14 mouse cellular contexts compared by ENCODE assay signal in the genomic region with DNA sequence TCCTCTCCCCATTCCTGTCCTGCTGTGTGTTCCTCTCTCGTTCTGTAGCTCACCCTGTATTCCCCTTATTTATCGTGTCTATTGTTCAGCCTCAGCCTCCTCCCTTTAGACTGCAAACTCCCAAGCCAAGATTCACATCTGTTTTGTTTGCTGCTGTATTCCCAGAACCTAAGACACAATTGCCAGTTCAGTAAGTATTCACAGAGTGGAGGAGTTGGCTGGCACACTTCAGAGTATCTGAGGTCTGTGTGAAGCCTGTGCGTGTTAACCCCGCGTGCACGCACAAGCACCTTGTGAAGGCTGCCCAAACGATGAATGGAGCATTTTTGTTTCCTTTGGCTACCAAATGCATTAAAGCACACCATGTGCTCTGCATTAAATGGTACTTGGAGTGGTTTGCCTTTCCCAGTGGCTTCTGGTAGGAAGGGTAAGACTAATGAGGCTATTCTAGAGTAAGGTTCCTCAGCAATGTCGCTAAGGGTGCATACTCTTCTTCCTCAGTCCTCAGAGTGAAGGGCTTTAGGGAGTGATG. TPM values are rescaled to one million over a fixed set of nuclear protein-coding genes. Genes with fewer than 3 reads are reported as not detected.
DNase-seq lines count a peak whose midpoint lies in the region; ATAC-seq and TF ChIP-seq lines count a peak whose summit lies in the region.
"Had no signal": no experiment of that assay in that cellular context is flagged by ENCODE, and none has a peak within 500 bp of the region (broad histone marks: within the 10 kb centered on the region; RNA-seq: fewer than 3 reads in every experiment).

No protein-coding gene starts in this region.

- peak; percentile 78 for DNase-seq in heart, adult 11 months
- no peak for DNase-seq in heart, adult 18-20 months
- no peak for DNase-seq in hindbrain, embryonic 14.5 days (ENCODE audit: low spot score)
- peak; percentile 12 for DNase-seq in stomach, postnatal 0 days (ENCODE audit: low spot score)
- no peak for DNase-seq in urinary bladder, postnatal 10 days (ENCODE audit: low spot score)
- no peak for DNase-seq in cerebellum, postnatal 10 days
- DNase-seq: cerebellum, adult 9-10 months; kidney, adult 2 months; liver, embryonic 13.5 days; retina, postnatal 1 day had no signal

- no peaks in the 10 kb centered on the region for H3K9me3 ChIP-seq in midbrain, embryonic 13.5 days
- H3K9me3 ChIP-seq in midbrain, embryonic 15.5 days, result no peaks in the 10 kb centered on the region
- no peaks in the 10 kb centered on the region for H3K9me3 ChIP-seq in hindbrain, embryonic 14.5 days (ENCODE audit: control insufficient read depth, low read length)
- H3K9me3 ChIP-seq in stomach, postnatal 0 days (ENCODE audit: control insufficient read depth, low read length), result no peaks in the 10 kb centered on the region
- H3K9me3 ChIP-seq: embryonic facial prominence, embryonic 12.5 days; liver, embryonic 13.5 days had no signal

- no peak overlapping the region for H3K9ac ChIP-seq in midbrain, embryonic 13.5 days (replicated peaks)
- H3K9ac ChIP-seq in midbrain, embryonic 15.5 days, result no peak overlapping the region
- peak overlapping the region; percentile 9 for H3K9ac ChIP-seq in hindbrain, embryonic 14.5 days
- H3K9ac ChIP-seq in stomach, postnatal 0 days (ENCODE audit: low read length), result no peak overlapping the region
- H3K9ac ChIP-seq: embryonic facial prominence, embryonic 12.5 days; liver, embryonic 13.5 days had no signal

- TF ChIP-seq EP300 in stomach, postnatal 0 days (optimal IDR thresholded peaks at IDR 0.05), result no peak

- no peak overlapping the region for H3K4me3 ChIP-seq in midbrain, embryonic 13.5 days (replicated peaks)
- no peak overlapping the region for H3K4me3 ChIP-seq in midbrain, embryonic 15.5 days
- no peak overlapping the region for H3K4me3 ChIP-seq in hindbrain, embryonic 14.5 days (replicated peaks; ENCODE audit: low read length)
- no peak overlapping the region for H3K4me3 ChIP-seq in stomach, postnatal 0 days (ENCODE audit: low read depth, low read length)
- H3K4me3 ChIP-seq: embryonic facial prominence, embryonic 12.5 days; liver, embryonic 13.5 days had no signal

- WGBS in midbrain, embryonic 13.5 days, result 57% methylated on average over 8 of the region's 8 CpGs
- WGBS in midbrain, embryonic 15.5 days, result 48% methylated on average over 8 of the region's 8 CpGs
- 53% methylated on average over 8 of the region's 8 CpGs for WGBS in hindbrain, embryonic 14.5 days
- 59% methylated on average over 8 of the region's 8 CpGs for WGBS in stomach, postnatal 0 days

- TF ChIP-seq CTCF in stomach, postnatal 0 days (IDR thresholded peaks at IDR 0.05; ENCODE audit: low read depth), result no peak

- peaks cover 23% of the 10 kb centered on the region for H3K4me1 ChIP-seq in midbrain, embryonic 13.5 days (replicated peaks)
- peaks cover 24% of the 10 kb centered on the region for H3K4me1 ChIP-seq in midbrain, embryonic 15.5 days
- H3K4me1 ChIP-seq in hindbrain, embryonic 14.5 days (replicated peaks; ENCODE audit: control insufficient read depth, insufficient read depth, low read length), result peaks cover 22% of the 10 kb centered on the region
- peaks cover 5% of the 10 kb centered on the region; the same call in 1 of the 2 replicates for H3K4me1 ChIP-seq in stomach, postnatal 0 days (replicated peaks; ENCODE audit: control insufficient read depth, insufficient read depth)
- H3K4me1 ChIP-seq: liver, embryonic 13.5 days had no signal

- no peaks in the 10 kb centered on the region for H3K27me3 ChIP-seq in midbrain, embryonic 13.5 days
- H3K27me3 ChIP-seq in midbrain, embryonic 15.5 days (replicated peaks), result no peaks in the 10 kb centered on the region
- no peaks in the 10 kb centered on the region for H3K27me3 ChIP-seq in hindbrain, embryonic 14.5 days (ENCODE audit: control insufficient read depth, insufficient read depth, low read length)
- H3K27me3 ChIP-seq in stomach, postnatal 0 days (ENCODE audit: control insufficient read depth, insufficient read depth, low read length), result no peaks in the 10 kb centered on the region
- H3K27me3 ChIP-seq: embryonic facial prominence, embryonic 12.5 days had no signal

- H3K27ac ChIP-seq in midbrain, embryonic 13.5 days, result peak overlapping the region; percentile 61; the same call in 1 of the 2 replicates
- no peak overlapping the region for H3K27ac ChIP-seq in midbrain, embryonic 15.5 days
- H3K27ac ChIP-seq in hindbrain, embryonic 14.5 days, result peak overlapping the region; percentile 76
- H3K27ac ChIP-seq in stomach, postnatal 0 days (replicated peaks), result no peak overlapping the region
- H3K27ac ChIP-seq: embryonic facial prominence, embryonic 12.5 days; liver, embryonic 13.5 days; macrophage had no signal

- no peaks in the 10 kb centered on the region for H3K36me3 ChIP-seq in midbrain, embryonic 13.5 days
- no peaks in the 10 kb centered on the region for H3K36me3 ChIP-seq in midbrain, embryonic 15.5 days (replicated peaks)
- no peaks in the 10 kb centered on the region for H3K36me3 ChIP-seq in hindbrain, embryonic 14.5 days (replicated peaks; ENCODE audit: control insufficient read depth, insufficient read depth)
- no peaks in the 10 kb centered on the region for H3K36me3 ChIP-seq in stomach, postnatal 0 days (ENCODE audit: control insufficient read depth, insufficient read depth, low read length)
- H3K36me3 ChIP-seq: embryonic facial prominence, embryonic 12.5 days; liver, embryonic 13.5 days had no signal

- no peak overlapping the region for H3K4me2 ChIP-seq in midbrain, embryonic 13.5 days (replicated peaks)
- no peak overlapping the region for H3K4me2 ChIP-seq in midbrain, embryonic 15.5 days
- H3K4me2 ChIP-seq in hindbrain, embryonic 14.5 days (replicated peaks), result no peak overlapping the region
- H3K4me2 ChIP-seq in stomach, postnatal 0 days (replicated peaks; ENCODE audit: low read depth), result no peak overlapping the region
- H3K4me2 ChIP-seq: embryonic facial prominence, embryonic 12.5 days; liver, embryonic 13.5 days had no signal

- ATAC-seq in midbrain, embryonic 13.5 days, result peak; percentile 42; the same call in 1 of the 2 replicates
- no peak; the same call in 1 of the 2 replicates for ATAC-seq in midbrain, embryonic 15.5 days (replicated peaks)
- ATAC-seq in hindbrain, embryonic 14.5 days (ENCODE audit: low FRiP score), result no peak; the same call in 1 of the 2 replicates
- ATAC-seq in stomach, postnatal 0 days (ENCODE audit: low FRiP score, low TSS enrichment), result no peak

RNA-seq across cellular contexts. Expression of a gene that starts 7.4 kb away (rescaled TPM):
- total RNA-seq in heart, adult 18-20 months (2021), result 10 to 100 TPM; 26.8 to 29.7 TPM
- not detected in 2 replicates for polyA plus RNA-seq in midbrain, embryonic 13.5 days (2015; fragmentation: Nextera tagmentation; extraction: Ambion mirVana)
- 0.06 and 0.09 TPM in 2 replicates for polyA plus RNA-seq in midbrain, embryonic 15.5 days (2015; fragmentation: Nextera tagmentation; extraction: Ambion mirVana)
- 0.20 TPM in 1 of 2 replicates, not detected in the other for polyA plus RNA-seq in hindbrain, embryonic 14.5 days (2014; fragmentation: Nextera tagmentation; extraction: Ambion mirVana)
- polyA plus RNA-seq in stomach, postnatal 0 days (2015; fragmentation: Nextera tagmentation; extraction: Ambion mirVana), result 8.5 and 8.6 TPM in 2 replicates
- polyA plus RNA-seq: macrophage had no signal

Comparison
In these comparisons a context has a peak if more than half of its experiments do, and no peak if none do; other contexts are left out.
1. DNase-seq: peak in heart, adult 11 months (single experiment) and stomach, postnatal 0 days (single experiment); none in heart, adult 18-20 months (0 of 2), hindbrain, embryonic 14.5 days (single experiment), urinary bladder, postnatal 10 days (single experiment) and cerebellum, postnatal 10 days (0 of 2).
2. H3K27ac ChIP-seq: peak in midbrain, embryonic 13.5 days (single experiment) and hindbrain, embryonic 14.5 days (single experiment); none in midbrain, embryonic 15.5 days (single experiment) and stomach, postnatal 0 days (single experiment).